Mouse (Mus musculus) testis, postnatal 14 days (tissue): ENCODE measurements around the gene B4galnt3.

Experiments
- DNase-seq: peaks from one replicate; pipeline ENCODE4 v3.0.0; 2021; ENCODE audit warnings: low spot score

B4galnt3 gene

DNA sequence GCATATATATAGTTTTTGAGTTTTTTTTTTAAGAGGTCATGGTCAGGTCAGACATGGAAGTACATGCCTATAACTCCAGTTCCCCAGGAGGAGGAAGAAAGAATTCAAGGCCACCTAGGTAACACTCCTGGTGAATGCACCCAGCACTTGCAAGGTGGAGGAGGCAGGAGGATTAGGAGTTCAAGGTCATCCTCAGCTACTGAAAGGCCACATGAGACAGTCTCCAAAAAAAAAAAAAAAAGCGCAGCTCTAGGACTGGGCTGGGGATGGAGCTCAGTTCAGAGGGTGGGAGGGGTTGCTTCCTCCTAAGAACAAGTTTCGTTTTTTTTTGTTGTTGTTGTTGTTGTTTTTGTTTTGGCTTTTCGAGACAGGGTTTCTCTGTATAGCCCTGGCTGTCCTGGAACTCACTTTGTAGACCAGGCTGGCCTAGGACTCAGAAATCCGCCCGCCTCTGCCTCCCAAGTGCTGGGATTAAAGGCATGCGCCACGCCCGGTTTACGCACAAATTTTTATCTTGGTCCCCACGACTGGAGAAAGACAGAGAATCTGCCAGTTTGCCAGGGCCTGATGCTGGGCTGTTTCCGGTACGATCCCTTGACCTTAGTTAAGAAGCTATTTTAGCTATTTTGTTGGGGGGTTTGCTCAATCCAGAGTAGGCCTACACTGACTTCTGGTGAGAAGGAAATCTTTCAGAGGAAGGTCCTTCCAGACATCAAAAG, 109.2 kb downstream of the B4galnt3 start:
- no peak for DNase-seq

DNA sequence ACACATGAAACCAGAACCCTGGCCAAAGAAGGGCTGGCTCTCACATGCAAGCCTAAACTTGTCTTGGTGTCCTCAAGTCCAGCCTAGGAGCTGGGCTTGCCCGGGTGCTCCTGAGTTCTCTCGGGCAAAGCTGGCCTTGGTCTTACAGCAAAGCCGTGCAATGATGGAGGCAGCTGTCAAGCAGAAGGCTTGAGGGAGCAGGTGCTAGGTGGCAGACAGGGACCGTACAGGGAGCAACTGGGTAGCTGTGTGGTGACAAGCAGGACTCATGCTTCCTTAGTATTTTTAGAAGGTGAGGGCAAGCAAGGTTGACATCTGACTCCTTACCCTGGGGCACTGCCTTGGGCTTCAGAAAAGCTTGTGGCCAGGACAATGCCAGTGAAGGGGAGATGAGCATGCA, 110.6 kb downstream of the B4galnt3 start:
- DNase-seq: no peak

DNA sequence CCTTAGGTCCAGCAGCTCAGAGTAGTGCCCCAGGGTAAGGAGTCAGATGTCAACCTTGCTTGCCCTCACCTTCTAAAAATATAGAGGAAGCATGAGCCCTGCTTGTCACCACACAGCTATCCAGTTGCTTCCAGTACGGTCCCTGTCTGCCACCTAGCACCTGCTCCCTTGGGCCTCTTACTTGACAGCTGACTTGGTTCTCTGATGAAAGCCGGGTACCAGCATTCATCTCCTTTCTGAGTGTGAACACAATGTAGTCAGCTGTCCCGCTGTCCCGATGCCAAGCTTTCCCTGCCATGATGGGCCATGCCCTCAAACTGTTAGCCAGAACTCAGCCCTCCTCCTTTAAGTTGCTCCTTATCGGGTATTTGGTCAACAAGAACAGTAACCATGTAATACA, 112.2 kb downstream of the B4galnt3 start:
- DNase-seq: no peak

DNA sequence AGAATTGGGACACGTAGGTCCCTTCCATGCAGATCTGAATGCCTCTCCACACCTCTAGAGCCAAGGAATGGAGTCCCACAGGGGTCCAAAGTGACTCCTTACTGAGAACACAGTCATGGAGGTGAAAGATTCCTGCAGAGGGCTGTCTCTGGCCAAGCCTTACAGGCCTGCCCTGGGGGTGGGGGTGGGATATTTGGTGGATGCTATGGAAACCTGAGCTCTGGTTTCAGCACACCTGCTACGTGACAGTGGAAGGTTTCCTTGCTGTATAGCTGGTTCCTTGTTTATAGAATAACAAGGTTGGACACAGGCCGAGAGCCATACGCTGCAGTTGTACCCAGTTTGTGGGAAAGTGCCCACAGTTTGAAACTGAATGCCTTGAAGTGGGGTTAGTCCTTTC, 113.9 kb downstream of the B4galnt3 start:
- no peak for DNase-seq

DNA sequence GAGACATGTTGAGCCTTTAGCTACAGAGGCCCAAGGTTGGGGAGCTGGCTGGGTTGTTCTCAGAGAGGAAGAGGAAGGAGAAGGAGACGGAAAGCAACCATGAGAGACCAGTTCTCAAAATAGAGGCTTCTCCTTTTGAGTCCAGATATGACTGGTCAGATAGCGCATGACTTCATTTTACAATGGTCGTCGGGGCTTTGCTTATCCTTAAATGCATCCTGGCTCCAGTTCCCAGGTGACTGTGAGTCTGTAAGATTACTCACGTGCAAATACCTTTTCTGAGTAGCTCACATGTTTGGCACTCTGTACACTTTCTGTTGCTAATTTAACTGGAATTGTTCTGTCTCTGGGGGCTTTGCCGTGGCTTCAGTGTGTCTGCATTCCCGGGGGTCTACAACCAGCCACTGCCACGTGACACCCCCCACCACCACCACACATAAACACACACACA, 114.6 kb downstream of the B4galnt3 start:
- no peak for DNase-seq

DNA sequence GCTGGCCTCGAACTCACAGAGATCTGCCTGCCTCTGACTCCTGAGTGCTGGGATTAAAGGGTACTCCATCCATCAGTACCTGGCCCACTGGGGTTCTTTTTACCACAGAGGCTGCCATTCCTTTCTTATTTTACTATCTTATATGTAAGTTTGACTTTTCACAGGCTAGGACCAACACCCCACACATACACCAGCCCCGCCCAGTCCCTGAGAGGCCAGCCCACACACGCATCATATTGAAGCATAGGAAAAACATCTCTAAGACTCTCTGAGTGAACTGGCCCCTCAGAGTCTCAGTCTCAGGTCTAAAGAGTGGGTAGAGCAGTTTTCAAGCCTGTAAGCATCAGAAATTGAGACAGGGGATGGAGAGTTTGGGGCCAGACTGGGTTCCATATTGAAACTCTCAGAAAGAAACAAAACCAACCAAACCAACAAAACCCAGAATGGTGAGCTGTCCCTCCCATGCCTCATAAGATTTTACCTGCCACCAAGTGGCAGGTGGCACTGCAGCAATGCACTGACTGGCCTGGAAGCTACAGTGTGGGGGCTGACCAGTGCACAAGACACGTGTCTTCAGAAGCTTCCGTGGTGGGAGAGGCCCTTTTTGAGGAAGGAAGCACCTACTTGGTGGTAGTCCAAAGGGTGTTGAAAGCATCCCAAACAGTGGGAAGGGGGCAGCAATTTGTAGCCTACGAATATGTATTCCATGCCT, 115.2 kb downstream of the B4galnt3 start:
- no peak for DNase-seq

DNA sequence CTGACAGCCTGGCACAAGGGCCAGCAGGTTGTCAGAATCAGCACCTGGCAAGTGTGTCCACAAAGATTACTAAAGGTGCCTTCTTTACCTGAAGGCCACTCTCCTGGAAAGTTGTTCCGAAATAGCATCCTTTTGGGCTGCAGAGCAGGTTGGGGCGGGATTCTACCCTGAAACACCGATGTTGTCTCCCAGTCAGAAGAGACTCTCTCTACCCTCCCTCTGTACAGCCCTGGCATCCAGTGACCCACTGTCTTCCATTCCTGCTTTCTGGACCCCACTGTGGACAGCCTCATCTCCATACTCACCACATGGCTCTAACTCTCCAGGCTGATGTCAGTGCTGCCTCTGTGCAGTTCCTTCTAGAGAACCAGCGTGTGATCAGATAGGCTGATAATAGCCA, 118.7 kb downstream of the B4galnt3 start:
- no peak for DNase-seq

DNA sequence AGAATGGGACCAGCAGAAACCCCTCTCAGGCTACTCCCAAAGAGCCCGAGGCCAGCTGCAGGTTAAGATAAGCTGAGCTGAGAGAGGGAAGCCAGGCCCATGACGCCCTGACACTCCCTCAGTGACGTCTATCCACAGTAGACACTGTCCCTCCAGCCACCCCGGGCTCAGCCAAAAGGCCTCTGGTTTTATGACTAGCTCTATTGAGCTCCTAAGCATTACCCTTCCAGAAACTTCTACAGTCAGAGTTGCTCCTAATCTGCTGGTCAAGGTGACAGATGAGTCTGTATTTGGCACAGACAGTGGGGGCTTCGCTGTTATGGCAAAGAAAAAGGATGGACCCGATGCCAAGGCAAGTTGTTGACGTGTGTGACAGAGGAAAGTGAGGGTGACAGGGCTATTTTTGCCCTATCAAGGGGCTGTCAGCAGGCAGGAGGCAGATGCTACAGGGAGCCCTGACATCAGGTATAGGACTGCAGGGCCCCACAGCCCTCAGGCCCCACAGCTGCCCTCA, 119.7 kb downstream of the B4galnt3 start:
- no peak for DNase-seq

DNA sequence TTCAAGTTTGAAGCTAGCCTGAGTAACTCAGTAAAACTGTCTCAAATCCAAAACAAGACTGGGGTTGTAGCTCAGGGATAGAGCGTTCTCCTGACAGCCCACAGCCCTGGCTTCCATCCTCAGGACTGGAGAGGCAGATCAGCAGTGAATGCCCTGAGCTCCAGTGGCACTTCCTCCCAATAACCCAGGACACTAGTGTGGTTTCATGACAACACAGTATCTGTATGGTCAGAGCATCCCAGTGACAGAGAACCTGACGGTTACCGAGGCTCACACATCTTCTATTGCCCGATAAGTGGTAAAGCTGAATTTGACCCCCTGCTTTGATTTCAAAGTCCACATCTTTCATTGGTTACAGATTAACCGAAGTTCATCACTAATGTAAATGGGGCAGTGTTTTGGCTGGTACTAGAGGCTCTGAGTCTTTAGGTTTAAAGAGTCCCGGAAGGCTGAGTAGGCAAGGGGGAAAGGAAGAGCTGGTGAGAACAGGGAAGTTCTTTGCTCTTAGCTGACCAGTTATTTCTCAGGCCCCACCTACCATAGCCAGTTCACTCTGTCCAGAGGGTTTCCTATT, 120.2 kb downstream of the B4galnt3 start:
- no peak for DNase-seq

DNA sequence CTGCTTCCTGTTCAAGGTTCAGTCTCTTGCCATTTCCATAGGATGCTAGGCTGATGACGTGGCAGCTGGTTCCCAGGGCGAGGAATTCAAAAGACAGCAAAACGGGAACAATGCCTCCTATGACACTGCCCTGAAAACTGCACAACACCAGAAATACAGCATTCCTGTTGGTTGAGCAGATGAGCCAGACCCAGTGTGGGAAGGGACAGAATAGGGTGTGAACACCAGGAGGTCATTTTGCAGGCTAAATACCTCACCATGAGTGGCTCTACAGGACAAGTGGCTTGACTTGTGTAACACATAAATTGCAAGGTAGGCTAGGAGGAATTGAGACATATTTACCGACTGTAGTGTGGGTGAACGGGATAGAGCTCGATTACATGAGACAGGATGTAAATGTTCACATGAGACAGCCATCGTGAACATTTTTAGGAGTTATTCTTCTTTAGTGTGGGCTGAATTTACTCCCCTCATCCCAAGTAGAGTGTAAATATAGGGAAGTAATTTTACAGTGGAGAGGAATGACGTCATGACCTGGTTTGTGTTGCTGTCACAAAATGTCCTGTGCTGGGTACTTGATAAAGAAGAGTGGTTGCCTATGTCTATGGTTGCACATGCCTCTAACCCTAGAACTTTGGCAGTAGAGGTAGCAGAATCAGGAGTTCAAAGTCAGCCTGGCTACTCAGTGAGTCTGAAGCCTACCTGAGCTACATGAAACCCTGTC, 121.9 kb downstream of the B4galnt3 start:
- DNase-seq: no peak

DNA sequence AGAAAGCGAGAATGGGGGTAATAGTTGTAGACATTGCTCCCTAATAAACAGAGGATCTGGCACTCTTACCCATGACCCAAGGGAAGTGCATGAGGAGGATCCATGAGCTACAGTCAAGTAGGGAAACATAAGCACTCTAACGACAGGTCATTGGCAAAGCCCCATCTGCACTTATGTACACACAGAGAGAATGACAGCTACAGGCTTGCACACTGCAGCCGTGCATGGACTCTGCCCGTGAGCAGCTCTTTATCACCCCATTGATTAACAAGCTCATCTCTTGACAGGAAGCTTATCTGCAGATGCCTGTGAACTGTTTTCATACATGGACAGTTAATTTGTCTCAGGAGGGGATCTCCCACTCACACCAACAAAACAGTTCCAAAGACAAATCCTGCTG, 126.8 kb downstream of the B4galnt3 start:
- no peak for DNase-seq

DNA sequence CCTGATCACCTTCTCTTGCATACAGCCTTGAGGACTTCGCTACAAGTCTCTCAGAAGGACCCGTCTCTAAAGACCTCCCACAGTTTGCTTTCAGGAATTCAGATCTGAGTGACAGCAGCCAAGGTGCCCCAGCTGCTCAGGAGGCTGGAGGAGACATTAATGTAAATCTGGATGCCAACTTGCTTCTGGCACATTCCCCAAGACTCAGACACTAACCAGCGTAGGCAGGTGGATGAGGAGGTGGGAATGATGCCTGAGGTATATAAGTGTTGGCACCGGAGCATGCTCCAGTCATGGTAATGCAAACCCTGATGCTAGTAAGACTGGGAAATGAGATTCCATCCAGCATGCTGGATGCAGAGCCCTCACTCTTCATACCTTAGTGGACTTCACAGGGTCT, 129.6 kb downstream of the B4galnt3 start:
- no peak for DNase-seq

DNA sequence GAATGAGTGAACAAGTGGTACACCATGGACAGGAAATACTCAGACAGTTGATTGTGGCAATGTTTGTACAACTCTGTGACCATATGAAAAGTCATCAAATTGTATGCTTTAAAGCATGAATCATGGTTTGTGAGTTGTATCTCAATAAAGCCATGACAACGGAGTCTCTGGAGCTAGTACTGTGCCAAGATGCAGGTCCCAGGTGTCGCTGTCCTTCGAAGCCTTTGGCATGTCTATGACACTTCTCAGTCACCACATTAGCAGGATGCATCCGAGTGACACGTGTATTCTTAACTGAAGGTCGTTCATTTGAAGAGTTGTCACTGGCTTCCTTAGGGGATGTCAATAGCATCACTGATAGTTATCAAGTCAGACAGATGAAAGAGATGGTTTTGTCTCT, 131.4 kb downstream of the B4galnt3 start:
- DNase-seq: no peak

DNA sequence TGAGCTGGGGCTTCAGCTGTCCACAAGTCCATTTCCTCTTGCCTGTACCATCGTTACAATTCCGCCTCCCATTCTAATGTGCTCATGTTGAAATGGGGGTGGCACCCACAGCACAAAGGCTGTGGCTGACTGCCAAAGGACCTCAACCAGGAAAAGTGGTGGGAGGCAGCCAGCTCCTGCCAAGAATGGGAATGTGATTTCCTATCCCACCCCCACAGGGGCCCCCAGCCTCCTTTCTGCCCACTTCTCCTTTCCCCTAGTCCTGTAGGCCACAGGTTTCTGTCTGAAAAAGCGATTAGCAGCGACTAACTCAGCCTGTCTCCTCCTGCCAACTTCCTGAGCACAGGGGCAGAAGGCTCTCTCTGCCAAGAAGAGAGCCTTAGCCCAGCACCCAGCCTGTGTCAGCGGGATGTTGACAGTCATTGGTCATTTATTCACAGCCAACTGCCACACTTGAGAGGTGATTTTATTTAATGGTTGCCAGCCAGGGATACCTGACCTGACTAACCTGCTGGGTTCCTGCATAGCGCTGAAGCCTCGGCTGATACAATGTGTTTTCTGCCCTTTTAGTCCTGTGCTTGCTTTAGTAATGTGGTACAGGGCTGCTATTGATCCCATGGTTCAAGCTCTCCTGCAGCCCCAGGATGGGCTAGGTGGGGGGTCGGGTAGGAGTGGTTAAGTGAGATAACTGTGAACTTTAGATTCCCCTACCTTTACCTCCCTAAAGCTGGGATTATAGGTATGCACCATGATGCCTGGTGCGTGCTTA, 135.0 kb downstream of the B4galnt3 start:
- peak; percentile 25 for DNase-seq

DNA sequence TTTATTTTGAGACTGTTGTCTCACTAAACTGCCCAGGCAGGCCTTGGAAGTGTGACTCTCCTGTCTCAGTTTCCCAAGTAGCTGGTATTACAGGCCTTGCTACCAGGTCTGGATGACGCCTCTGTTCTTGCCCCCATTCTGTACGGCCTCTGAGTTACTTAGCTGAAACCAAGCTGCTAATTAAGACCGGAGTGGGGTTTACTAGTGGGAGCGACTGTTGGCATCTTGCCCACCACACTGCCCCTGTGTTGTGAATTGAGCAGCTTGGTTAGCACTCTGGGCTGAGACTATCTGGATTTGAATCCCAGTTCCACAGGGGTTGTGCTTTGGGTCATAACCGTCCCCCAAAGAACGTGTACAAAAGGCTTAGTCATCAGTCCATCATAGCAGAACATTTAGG, 136.9 kb downstream of the B4galnt3 start:
- DNase-seq: no peak

DNA sequence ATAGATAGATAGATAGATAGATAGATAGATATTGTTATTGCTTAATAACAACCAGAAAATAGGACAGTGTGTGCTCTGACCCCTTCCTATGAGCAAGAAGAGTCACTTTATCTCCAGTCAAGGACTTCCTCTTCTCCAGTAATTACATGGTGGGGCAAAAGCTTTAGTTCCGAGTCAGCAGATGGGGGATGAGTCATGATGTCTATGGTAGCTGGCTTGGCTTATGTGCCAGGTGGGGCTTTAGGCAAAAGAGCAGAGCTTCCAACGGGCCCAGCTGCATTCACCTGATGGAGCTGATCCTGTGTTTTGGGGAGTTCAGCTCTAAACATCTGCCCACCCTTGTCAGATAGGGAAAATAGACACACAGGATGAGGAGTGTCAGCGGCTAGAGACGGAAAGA, 138.8 kb downstream of the B4galnt3 start:
- no peak for DNase-seq

DNA sequence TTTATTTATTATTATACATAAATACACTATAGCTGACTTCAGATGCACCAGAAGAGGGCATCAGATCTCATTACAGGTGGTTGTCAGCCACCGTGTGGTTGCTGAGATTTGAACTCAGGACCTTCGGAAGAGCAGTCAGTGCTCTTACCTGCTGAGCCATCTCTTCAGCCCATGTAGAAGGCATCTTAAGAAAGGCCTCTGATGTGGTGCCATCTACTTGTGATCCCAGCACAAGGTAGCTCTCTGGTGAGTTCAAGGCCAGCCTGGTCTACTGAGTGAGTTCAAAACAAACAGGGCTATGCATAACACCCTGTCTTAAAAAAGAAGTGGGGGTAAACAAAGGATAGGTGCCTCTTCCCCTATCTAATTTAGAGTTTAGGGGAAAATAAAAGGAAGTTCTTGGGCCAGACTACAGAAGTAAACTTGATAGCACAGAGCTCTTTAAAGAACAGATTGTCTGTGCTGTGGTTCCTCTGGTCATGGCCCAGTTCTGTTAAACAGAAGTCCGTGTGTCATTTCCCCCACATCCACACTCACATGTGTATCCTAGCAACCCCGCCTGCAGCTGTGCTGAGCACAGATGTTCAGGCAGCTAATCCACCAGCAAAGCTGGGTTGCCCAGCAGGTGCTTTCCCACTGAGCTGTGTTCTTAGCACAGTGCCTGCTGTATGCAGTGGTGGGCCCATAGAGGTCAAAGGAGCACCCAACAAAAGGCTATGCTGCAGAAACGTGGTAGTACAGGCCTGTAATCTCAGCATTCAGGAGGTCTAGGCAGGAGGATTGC, 139.6 kb downstream of the B4galnt3 start:
- DNase-seq: no peak
